Comparison of ENCODE assay signal across 21 mouse cellular contexts in genomic region chr15:81034119-81034518, GRCm38 (mm10). TPM values are rescaled to one million over a fixed set of nuclear protein-coding genes. Genes with fewer than 3 reads are reported as not detected.
A peak's percentile ranks its signal among the peaks of the same experiment; 100 is the strongest.
DNase-seq lines count a peak whose midpoint lies in the region; ATAC-seq and TF ChIP-seq lines count a peak whose summit lies in the region.
"Had no signal": no experiment of that assay in that cellular context is flagged by ENCODE, and none has a peak within 500 bp of the region (broad histone marks: within the 10 kb centered on the region; RNA-seq: fewer than 3 reads in every experiment).

No protein-coding gene starts in this region.

- 0 out of 2 replicates have a peak overlapping the region, but pooled peaks have one; percentile 39 for H3K9ac ChIP-seq in intestine, embryonic 16.5 days (ENCODE audit: low read depth, low read length)
- H3K9ac ChIP-seq: heart, embryonic 15.5 days; kidney, embryonic 15.5 days; limb, embryonic 12.5 days; liver, embryonic 15.5 days had no signal

- peak overlapping the region; percentile 18; the same call in 1 of the 2 replicates for H3K27ac ChIP-seq in heart, embryonic 10.5 days
- H3K27ac ChIP-seq in left cerebral cortex, adult 2 months: peak overlapping the region; percentile 48; the same call in 1 of the 2 replicates
- H3K27ac ChIP-seq in intestine, embryonic 16.5 days (ENCODE audit: low read length): 0 out of 2 replicates have a peak overlapping the region, but pooled peaks have one; percentile 12
- H3K27ac ChIP-seq: heart, embryonic 15.5 days; kidney, embryonic 15.5 days; liver, embryonic 15.5 days; midbrain, embryonic 10.5 days had no signal

- TF ChIP-seq CTCF in left cerebral cortex, adult 2 months (IDR thresholded peaks at IDR 0.05): no peak

- peaks cover 43% of the 10 kb centered on the region for H3K4me1 ChIP-seq in heart, embryonic 10.5 days
- H3K4me1 ChIP-seq in intestine, embryonic 16.5 days (ENCODE audit: control insufficient read depth, insufficient read depth, low read length): peaks cover 38% of the 10 kb centered on the region

- no peak for ATAC-seq in intestine, embryonic 16.5 days
- ATAC-seq: activated CD4-positive, CD25-positive, alpha-beta regulatory T cell, adult 4 months; Patski had no signal

- no peak overlapping the region for H3K4me3 ChIP-seq in heart, embryonic 10.5 days
- no peak overlapping the region for H3K4me3 ChIP-seq in left cerebral cortex, adult 2 months
- no peak overlapping the region for H3K4me3 ChIP-seq in intestine, embryonic 16.5 days (ENCODE audit: low read length)
- H3K4me3 ChIP-seq: heart, embryonic 15.5 days; kidney, embryonic 15.5 days; limb, embryonic 12.5 days; liver, embryonic 15.5 days; midbrain, embryonic 10.5 days; myocyte had no signal

- no peaks in the 10 kb centered on the region for H3K36me3 ChIP-seq in heart, embryonic 10.5 days
- no peaks in the 10 kb centered on the region for H3K36me3 ChIP-seq in intestine, embryonic 16.5 days (ENCODE audit: control insufficient read depth, insufficient read depth, low read length)
- H3K36me3 ChIP-seq: heart, embryonic 15.5 days; limb, embryonic 12.5 days; liver, embryonic 15.5 days; midbrain, embryonic 10.5 days had no signal

- H3K27me3 ChIP-seq in heart, embryonic 10.5 days (ENCODE audit: insufficient read depth, poor library complexity, severe bottlenecking): no peaks in the 10 kb centered on the region
- no peaks in the 10 kb centered on the region for H3K27me3 ChIP-seq in intestine, embryonic 16.5 days (replicated peaks; ENCODE audit: control insufficient read depth, insufficient read depth, low read length)
- H3K27me3 ChIP-seq: heart, embryonic 15.5 days; kidney, embryonic 15.5 days; limb, embryonic 12.5 days; liver, embryonic 15.5 days; Patski had no signal

- no peak for DNase-seq in heart, embryonic 10.5 days (ENCODE audit: low spot score)
- DNase-seq in heart, postnatal 4 days: no peak
- no peak for DNase-seq in left cerebral cortex, adult 2 months (ENCODE audit: extremely low spot score in 1 of 2, low spot score in 2 of 2)
- no peak for DNase-seq in left cerebral cortex, postnatal 25 days (ENCODE audit: low spot score in 2 of 2)
- peak; percentile 38 for DNase-seq in MN1 (ENCODE audit: low spot score)
- DNase-seq in kidney, adult 11 months: no peak
- DNase-seq: B cell, adult 2 months; gastrocnemius, postnatal 25 days; lung, postnatal 14 days; retina, postnatal 1 day; right cerebral cortex, postnatal 4 days; thymus, postnatal 4 days had no signal

- intact Hi-C loops in left cerebral cortex, adult 2 months (cut with DNase I): no loop called here
- intact Hi-C loops in left cerebral cortex, postnatal 25 days (cut with DNase I): no loop called here

- 58% methylated on average over 6 of the region's 6 CpGs for WGBS in heart, embryonic 10.5 days
- WGBS in intestine, embryonic 16.5 days: 57% methylated on average over 6 of the region's 6 CpGs

- no peaks in the 10 kb centered on the region for H3K9me3 ChIP-seq in heart, embryonic 10.5 days
- H3K9me3 ChIP-seq in intestine, embryonic 16.5 days (ENCODE audit: control insufficient read depth, low read length): no peaks in the 10 kb centered on the region
- H3K9me3 ChIP-seq: heart, embryonic 15.5 days; kidney, embryonic 15.5 days; limb, embryonic 12.5 days; liver, embryonic 15.5 days; midbrain, embryonic 10.5 days had no signal

- H3K4me2 ChIP-seq in intestine, embryonic 16.5 days (ENCODE audit: low read depth, low read length): no peak overlapping the region
- H3K4me2 ChIP-seq: heart, embryonic 15.5 days; kidney, embryonic 15.5 days; limb, embryonic 12.5 days; liver, embryonic 15.5 days had no signal

RNA-seq across cellular contexts. Expression of gene Sgsm3, which starts 56.6 kb away (rescaled TPM):
- polyA plus RNA-seq in heart, embryonic 10.5 days (2016; fragmentation: Nextera tagmentation; extraction: Ambion mirVana): 23.7 and 26.4 TPM in 2 replicates
- 10 to 100 TPM; 10.3 to 10.8 TPM for total RNA-seq in heart, postnatal 4 days (2021)
- total RNA-seq in left cerebral cortex, adult 2 months (2021): 100 to 1,000 TPM in 1 of 2 experiments, 10 to 100 TPM in 1; 93.0 to 112 TPM
- 10 to 100 TPM; 77.2 to 91.3 TPM for total RNA-seq in left cerebral cortex, postnatal 25 days (2021)
- polyA plus RNA-seq in intestine, embryonic 16.5 days (2015; fragmentation: Nextera tagmentation; extraction: Ambion mirVana): 30.9 and 33.9 TPM in 2 replicates

Comparison
In these comparisons a context has a peak if more than half of its experiments do, and no peak if none do; other contexts are left out.
1. RNA of gene Sgsm3, which starts 56.6 kb away (total RNA-seq): 93.0 to 112 TPM in left cerebral cortex, adult 2 months and 77.2 to 91.3 TPM in left cerebral cortex, postnatal 25 days; 10.3 to 10.8 TPM in heart, postnatal 4 days; every median in the first group is over 4 times any median in the second.
2. Peak in every context shown above with its lines, with median percentiles within 50 percentile points of each other: H3K27ac ChIP-seq.